Mouse (Mus musculus) C2C12 (cell line): ENCODE results near the gene Cnot6.

Experiments used
- CEBPB ChIP-seq: IDR thresholded peaks from one replicate; pipeline ENCODE4 v1.6.1; 2011; ENCODE audit warnings: low read depth, mild to moderate bottlenecking, control low read depth, moderate library complexity
- CTCF ChIP-seq: IDR thresholded peaks from one replicate; pipeline ENCODE4 v1.5.1; 2011; ENCODE audit not compliant: control insufficient read depth, insufficient read depth, insufficient read length
- MAX ChIP-seq: IDR thresholded peaks from one replicate; pipeline ENCODE4 v1.6.1; 2011; ENCODE audit warnings: mild to moderate bottlenecking, control low read depth
- MYOG ChIP-seq: IDR thresholded peaks from one replicate; pipeline ENCODE4 v1.6.1; 2011; ENCODE audit not compliant: control insufficient read depth, insufficient read length; ENCODE audit errors: extremely low read depth
- USF1 ChIP-seq: IDR thresholded peaks from one replicate; pipeline ENCODE4 v1.6.1; 2011; ENCODE audit warnings: low read depth, mild to moderate bottlenecking, control low read depth, moderate library complexity

GRCm38 (mm10) chr11:49734771-49735170 is 22.2 kb upstream of the Cnot6 start:
- TF ChIP-seq MYOG (no peak), CEBPB (no peak), CTCF (no peak), USF1 (no peak), MAX (no peak)
